Mouse (Mus musculus) G1E (cell line): ENCODE data around the gene Dmac2. TPM values are rescaled to one million over a fixed set of nuclear protein-coding genes. Genes with fewer than 3 reads are reported as not detected.

Experiments used
- ATAC-seq: 2 replicates; pipeline ENCODE4 v1.8.0; 2016; ENCODE audit warnings: mild to moderate bottlenecking; ENCODE audit not compliant: insufficient number of reproducible peaks, poor library complexity, low FRiP score, severe bottlenecking; ENCODE audit errors: extremely low read depth
- DNase-seq: peaks from one replicate; pipeline ENCODE4 v3.0.0; 2012; ENCODE audit warnings: low spot score
- H3K27me3 ChIP-seq: 2 replicates; pipeline ENCODE4 v1.6.1; 2012; ENCODE audit warnings: mild to moderate bottlenecking, low read length, inconsistent platforms; ENCODE audit not compliant: insufficient read depth
- H3K36me3 ChIP-seq: replicated peaks from 2 replicates; pipeline ENCODE3; 2012; ENCODE audit warnings: mild to moderate bottlenecking, inconsistent platforms
- H3K4me1 ChIP-seq: 2 replicates; pipeline ENCODE4 v1.6.1; 2012; ENCODE audit warnings: low read depth, low read length, inconsistent platforms, mixed read lengths; ENCODE audit not compliant: insufficient read depth
- H3K4me3 ChIP-seq: 2 replicates; pipeline ENCODE4 v1.5.1; 2012; ENCODE audit warnings: low read depth, mild to moderate bottlenecking, inconsistent platforms, low read length, moderate library complexity, mixed read lengths
- H3K9me3 ChIP-seq: replicated peaks from 2 replicates; pipeline ENCODE4 v1.6.1; 2012; ENCODE audit warnings: inconsistent platforms
- CTCF ChIP-seq: IDR thresholded peaks from 2 replicates; pipeline ENCODE4 v1.5.1; 2012; ENCODE audit warnings: low read depth, low read length, inconsistent platforms, mixed read lengths
- GATA1 ChIP-seq: IDR thresholded peaks from 2 replicates; pipeline ENCODE4 v1.6.1; 2012; ENCODE audit warnings: borderline replicate concordance, low read length, inconsistent platforms, mixed read lengths
- GATA2 ChIP-seq: IDR thresholded peaks from 2 replicates; pipeline ENCODE4 v1.6.1; 2012; ENCODE audit warnings: low read depth, low read length, inconsistent platforms, borderline replicate concordance
- POLR2AphosphoS5 ChIP-seq: IDR thresholded peaks from 2 replicates; pipeline ENCODE4 v1.6.1; 2012; ENCODE audit warnings: low read depth, low read length, inconsistent platforms; ENCODE audit not compliant: insufficient replicate concordance
- TAL1 ChIP-seq: conservative IDR thresholded peaks from 2 replicates; pipeline ENCODE4 v1.6.1; 2012; ENCODE audit warnings: low read depth, low read length, inconsistent platforms, mixed read lengths
- polyA plus RNA-seq: library from polyadenylated mRNA; stranded (reverse); fragments of >175 nt; gene quantifications from 2 replicates; pipeline ENCODE4 v1.2.3, GENCODE M21; 2012
- total RNA-seq, 2 experiments: library from RNA; stranded (forward) in 1 of 2; stranded (reverse) in 1 of 2; fragments of 200-1000 nt in 1 of 2; fragments of >200 nt in 1 of 2; fragmentation: Nextera tagmentation in 1 of 2; gene quantifications; 2 replicates each; pipeline ENCODE4 v1.2.3; 2014 to 2017

Dmac2 gene
- total and polyA plus RNA-seq, 3 experiments: 17.8 to 34.2 (median 21.3) TPM

- H3K36me3 ChIP-seq: no peaks in the 10 kb centered on the region
- TF ChIP-seq TAL1: no peak
- no peak for TF ChIP-seq CTCF
- no peak for TF ChIP-seq GATA2
- no peak for TF ChIP-seq GATA1
- no peak for TF ChIP-seq POLR2AphosphoS5
- no peaks in the 10 kb centered on the region for H3K9me3 ChIP-seq
- DNase-seq (no peak), ATAC-seq (no peak)
- peaks cover 7% of the 10 kb centered on the region for H3K27me3 ChIP-seq
- 0 out of 2 replicates have a peak, but pooled peaks cover 1% of the 10 kb centered on the region for H3K4me1 ChIP-seq
- no peak overlapping the region for H3K4me3 ChIP-seq
Measured at GRCm38 (mm10) chr7:25601346-25601745, 17.9 kb upstream of the Dmac2 start.

- no peaks in the 10 kb centered on the region for H3K36me3 ChIP-seq
- H3K4me3 ChIP-seq: no peak overlapping the region
- peaks cover 11% of the 10 kb centered on the region for H3K4me1 ChIP-seq
- TF ChIP-seq CTCF (no peak), POLR2AphosphoS5 (no peak), GATA1 (no peak), GATA2 (no peak), TAL1 (no peak)
- DNase-seq (no peak), ATAC-seq (no peak)
- H3K27me3 ChIP-seq: peaks cover 12% of the 10 kb centered on the region
- no peaks in the 10 kb centered on the region for H3K9me3 ChIP-seq
Measured at GRCm38 (mm10) chr7:25606625-25607063, 12.6 kb upstream of the Dmac2 start.

- Histone ChIP-seq H3K36me3 (no peaks in the 10 kb centered on the region), H3K4me3 (no peak overlapping the region), H3K27me3 (peaks cover 11% of the 10 kb centered on the region), H3K4me1 (peaks cover 11% of the 10 kb centered on the region), H3K9me3 (no peaks in the 10 kb centered on the region)
- ATAC-seq (no peak), DNase-seq (no peak)
- TF ChIP-seq TAL1 (no peak), GATA2 (no peak), POLR2AphosphoS5 (no peak), GATA1 (no peak), CTCF (no peak)
Measured at GRCm38 (mm10) chr7:25607196-25607595, 12.0 kb upstream of the Dmac2 start.

GRCm38 (mm10) chr7:25610056-25610455 is 9.2 kb upstream of the Dmac2 start:
- Histone ChIP-seq H3K4me1 (peaks cover 11% of the 10 kb centered on the region), H3K27me3 (peaks cover 21% of the 10 kb centered on the region), H3K36me3 (no peaks in the 10 kb centered on the region), H3K9me3 (no peaks in the 10 kb centered on the region), H3K4me3 (no peak overlapping the region)
- TF ChIP-seq POLR2AphosphoS5 (no peak), GATA1 (no peak), CTCF (no peak), TAL1 (no peak), GATA2 (no peak)
- no peak for DNase-seq
- ATAC-seq: no peak

GRCm38 (mm10) chr7:25611501-25611900 is 7.7 kb upstream of the Dmac2 start:
- no peak for TF ChIP-seq TAL1
- TF ChIP-seq CTCF: no peak
- TF ChIP-seq GATA1: no peak
- TF ChIP-seq GATA2: no peak
- no peak for TF ChIP-seq POLR2AphosphoS5
- Histone ChIP-seq H3K9me3 (no peaks in the 10 kb centered on the region), H3K4me1 (peaks cover 11% of the 10 kb centered on the region), H3K4me3 (no peak overlapping the region), H3K36me3 (no peaks in the 10 kb centered on the region), H3K27me3 (peaks cover 35% of the 10 kb centered on the region)
- DNase-seq: no peak
- ATAC-seq: no peak

- Histone ChIP-seq H3K36me3 (no peaks in the 10 kb centered on the region), H3K4me3 (no peak overlapping the region), H3K4me1 (peaks cover 8% of the 10 kb centered on the region), H3K9me3 (no peaks in the 10 kb centered on the region), H3K27me3 (peaks cover 31% of the 10 kb centered on the region)
- no peak for TF ChIP-seq GATA1
- TF ChIP-seq TAL1: no peak
- TF ChIP-seq CTCF: no peak
- no peak for TF ChIP-seq GATA2
- TF ChIP-seq POLR2AphosphoS5: no peak
- DNase-seq: no peak
- ATAC-seq: no peak
Measured at GRCm38 (mm10) chr7:25614086-25614485, 5.1 kb upstream of the Dmac2 start.
